Mouse (Mus musculus): ENCODE data around the gene Fgd3.

- TF ChIP-seq CTCF (IDR thresholded peaks at IDR 0.05) (peak; percentile 47), EP300 (IDR thresholded peaks at IDR 0.05) (no peak)
Observed at GRCm38 (mm10) chr13:49367657-49368440, 47.7 kb upstream of the Fgd3 start.

All from lung, postnatal 0 days (tissue).